ENCODE assay signal across 7 mouse cellular contexts in the genomic region with DNA sequence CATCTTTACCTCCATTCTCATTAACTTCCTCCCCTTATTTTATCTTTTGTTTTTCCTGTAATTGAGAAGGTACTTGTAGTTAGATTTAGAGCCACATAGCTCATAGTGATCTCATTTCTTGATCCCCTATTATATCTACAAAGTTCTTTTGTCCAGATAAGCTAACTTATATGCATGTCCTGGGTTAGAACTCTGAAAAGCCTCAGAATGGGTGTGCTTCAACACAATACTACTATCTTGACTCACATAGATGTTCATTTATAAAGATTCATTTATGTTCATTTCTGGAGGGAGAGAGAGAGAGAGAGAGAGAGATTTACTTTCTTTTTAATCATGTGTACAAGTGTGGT. TPM values are rescaled to one million over a fixed set of nuclear protein-coding genes. Genes with fewer than 3 reads are reported as not detected.
DNase-seq lines count a peak whose midpoint lies in the region; ATAC-seq lines count a peak whose summit lies in the region.

No protein-coding gene starts in this region.

- ATAC-seq in lung, embryonic 15.5 days (ENCODE audit: borderline replicate concordance, extremely low read depth, low FRiP score, low TSS enrichment): no peak
- ATAC-seq in forebrain, embryonic 13.5 days: peak; percentile 17; the same call in 1 of the 2 replicates
- ATAC-seq in limb, embryonic 15.5 days (ENCODE audit: insufficient number of reproducible peaks, low FRiP score, low TSS enrichment, low read depth): no peak
- no peak for ATAC-seq in stomach, embryonic 15.5 days (ENCODE audit: insufficient read depth, low FRiP score, low read depth)
- no peak for ATAC-seq in activated CD4-positive, CD25-positive, alpha-beta regulatory T cell, adult 4 months

- no peak for DNase-seq in lung, adult 18-20 months
- no peak for DNase-seq in left cerebral cortex, postnatal 25 days (ENCODE audit: low spot score in 2 of 2)

- no peaks in the 10 kb centered on the region for H3K27me3 ChIP-seq in lung, embryonic 15.5 days
- H3K27me3 ChIP-seq in forebrain, embryonic 13.5 days: no peaks in the 10 kb centered on the region
- H3K27me3 ChIP-seq in limb, embryonic 15.5 days: no peaks in the 10 kb centered on the region
- H3K27me3 ChIP-seq in stomach, embryonic 15.5 days (replicated peaks): no peaks in the 10 kb centered on the region

- peak overlapping the region; percentile 65 for H3K4me2 ChIP-seq in lung, embryonic 15.5 days
- H3K4me2 ChIP-seq in forebrain, embryonic 13.5 days: peak overlapping the region; percentile 67
- H3K4me2 ChIP-seq in limb, embryonic 15.5 days: peak overlapping the region; percentile 61
- H3K4me2 ChIP-seq in stomach, embryonic 15.5 days: peak overlapping the region; percentile 73

- H3K4me1 ChIP-seq in lung, embryonic 15.5 days: no peaks in the 10 kb centered on the region
- no peaks in the 10 kb centered on the region; the same call in 1 of the 2 replicates for H3K4me1 ChIP-seq in forebrain, embryonic 13.5 days
- no peaks in the 10 kb centered on the region for H3K4me1 ChIP-seq in limb, embryonic 15.5 days
- no peaks in the 10 kb centered on the region for H3K4me1 ChIP-seq in stomach, embryonic 15.5 days

- no peaks in the 10 kb centered on the region for H3K36me3 ChIP-seq in lung, embryonic 15.5 days
- no peaks in the 10 kb centered on the region for H3K36me3 ChIP-seq in forebrain, embryonic 13.5 days (ENCODE audit: poor library complexity, severe bottlenecking)
- no peaks in the 10 kb centered on the region for H3K36me3 ChIP-seq in limb, embryonic 15.5 days
- H3K36me3 ChIP-seq in stomach, embryonic 15.5 days: no peaks in the 10 kb centered on the region

- H3K27ac ChIP-seq in lung, embryonic 15.5 days: no peak overlapping the region
- no peak overlapping the region for H3K27ac ChIP-seq in forebrain, embryonic 13.5 days
- H3K27ac ChIP-seq in limb, embryonic 15.5 days: no peak overlapping the region
- H3K27ac ChIP-seq in stomach, embryonic 15.5 days: no peak overlapping the region

- peak overlapping the region; percentile 38 for H3K4me3 ChIP-seq in lung, embryonic 15.5 days
- H3K4me3 ChIP-seq in forebrain, embryonic 13.5 days: peak overlapping the region; percentile 43
- H3K4me3 ChIP-seq in limb, embryonic 15.5 days: peak overlapping the region; percentile 41
- peak overlapping the region; percentile 46; the same call in 1 of the 2 replicates for H3K4me3 ChIP-seq in stomach, embryonic 15.5 days (replicated peaks)

- no peak overlapping the region; the same call in 1 of the 2 replicates for H3K9ac ChIP-seq in lung, embryonic 15.5 days
- H3K9ac ChIP-seq in forebrain, embryonic 13.5 days: 0 out of 2 replicates have a peak overlapping the region, but pooled peaks have one; percentile 66
- no peak overlapping the region for H3K9ac ChIP-seq in limb, embryonic 15.5 days
- peak overlapping the region; percentile 16; the same call in 1 of the 2 replicates for H3K9ac ChIP-seq in stomach, embryonic 15.5 days

- intact Hi-C loops in left cerebral cortex, postnatal 25 days (cut with DNase I): loop anchor here (1.0 to 5.0 kb wide), 4 partner anchors 74 to 1299 kb away; partner anchors contain the start of genes Lpxn, Olfr1499 and Zfp91

- H3K9me3 ChIP-seq in lung, embryonic 15.5 days: no peaks in the 10 kb centered on the region
- no peaks in the 10 kb centered on the region for H3K9me3 ChIP-seq in forebrain, embryonic 13.5 days (replicated peaks)
- no peaks in the 10 kb centered on the region for H3K9me3 ChIP-seq in limb, embryonic 15.5 days
- no peaks in the 10 kb centered on the region for H3K9me3 ChIP-seq in stomach, embryonic 15.5 days

RNA-seq across cellular contexts. Expression of gene Dtx4, which starts 17.3 kb away (rescaled TPM):
- polyA plus RNA-seq in lung, embryonic 15.5 days (2015; fragmentation: Nextera tagmentation; extraction: Ambion mirVana): 16.1 and 16.5 TPM in 2 replicates
- 16.9 and 20.0 TPM in 2 replicates for polyA plus RNA-seq in forebrain, embryonic 13.5 days (2015; fragmentation: Nextera tagmentation; extraction: Ambion mirVana)
- polyA plus RNA-seq in limb, embryonic 15.5 days (2015; fragmentation: Nextera tagmentation; extraction: Ambion mirVana): 7.7 and 8.0 TPM in 2 replicates
- 14.7 and 18.6 TPM in 2 replicates for polyA plus RNA-seq in stomach, embryonic 15.5 days (2015; fragmentation: Nextera tagmentation; extraction: Ambion mirVana)
- 1 to 10 TPM; 3.5 to 3.7 TPM for polyA plus RNA-seq in activated CD4-positive, CD25-positive, alpha-beta regulatory T cell, adult 4 months (2017; shearing (Covaris generic))
- 10 to 100 TPM; 32.7 to 37.1 TPM for total RNA-seq in left cerebral cortex, postnatal 25 days (2021)

RNA-seq across cellular contexts. Expression of gene Fam111a, which starts 27.0 kb away (rescaled TPM):
- polyA plus RNA-seq in lung, embryonic 15.5 days (2015; fragmentation: Nextera tagmentation; extraction: Ambion mirVana): 32.0 TPM in 2 replicates
- 12.4 and 13.4 TPM in 2 replicates for polyA plus RNA-seq in forebrain, embryonic 13.5 days (2015; fragmentation: Nextera tagmentation; extraction: Ambion mirVana)
- polyA plus RNA-seq in limb, embryonic 15.5 days (2015; fragmentation: Nextera tagmentation; extraction: Ambion mirVana): 24.0 and 25.5 TPM in 2 replicates
- polyA plus RNA-seq in stomach, embryonic 15.5 days (2015; fragmentation: Nextera tagmentation; extraction: Ambion mirVana): 20.5 and 21.1 TPM in 2 replicates
- 10 to 100 TPM; 41.0 to 41.8 TPM for polyA plus RNA-seq in activated CD4-positive, CD25-positive, alpha-beta regulatory T cell, adult 4 months (2017; shearing (Covaris generic))
- 1 to 10 TPM; 1.8 to 2.6 TPM for total RNA-seq in left cerebral cortex, postnatal 25 days (2021)

RNA-seq across cellular contexts. Expression of gene Mpeg1, which starts 57.9 kb away (rescaled TPM):
- polyA plus RNA-seq in lung, embryonic 15.5 days (2015; fragmentation: Nextera tagmentation; extraction: Ambion mirVana): 0.67 and 1.0 TPM in 2 replicates
- polyA plus RNA-seq in forebrain, embryonic 13.5 days (2015; fragmentation: Nextera tagmentation; extraction: Ambion mirVana): 0.30 and 0.48 TPM in 2 replicates
- 0.47 and 0.54 TPM in 2 replicates for polyA plus RNA-seq in limb, embryonic 15.5 days (2015; fragmentation: Nextera tagmentation; extraction: Ambion mirVana)
- 1.2 and 1.3 TPM in 2 replicates for polyA plus RNA-seq in stomach, embryonic 15.5 days (2015; fragmentation: Nextera tagmentation; extraction: Ambion mirVana)
- under 1 TPM in 1 of 2 experiments, not detected in 1; 0.28 TPM for polyA plus RNA-seq in activated CD4-positive, CD25-positive, alpha-beta regulatory T cell, adult 4 months (2017; shearing (Covaris generic))
- total RNA-seq in left cerebral cortex, postnatal 25 days (2021): 1 to 10 TPM; 7.6 to 8.7 TPM

Comparison
In these comparisons a context has a peak if more than half of its experiments do, and no peak if none do; other contexts are left out.
1. H3K9ac ChIP-seq: peak in forebrain, embryonic 13.5 days (single experiment) and stomach, embryonic 15.5 days (single experiment); none in lung, embryonic 15.5 days (single experiment) and limb, embryonic 15.5 days (single experiment).
2. Peak in every context shown above with its lines, with median percentiles within 50 percentile points of each other: H3K4me2 ChIP-seq and H3K4me3 ChIP-seq.